Mouse (Mus musculus) embryonic facial prominence, embryonic 14.5 days (tissue): ENCODE results near the gene Zfp120. TPM values are rescaled to one million over a fixed set of nuclear protein-coding genes. Genes with fewer than 3 reads are reported as not detected.
A peak's percentile ranks its signal among the peaks of the same experiment; 100 is the strongest.
"Not testable (repeated sequence)": the region's sequence is repeated elsewhere in the genome, so short reads cannot be mapped to it uniquely, and the experiment has no call there.

Source experiments
- ATAC-seq: fragments of 200-750 bp; cut with Nextera tagmentation; 2 replicates; pipeline ENCODE4 v1.8.0; 2017; ENCODE audit warnings: low read depth, moderate number of reproducible peaks, moderate TSS enrichment
- DNase-seq: peaks from one replicate; pipeline ENCODE4 v3.0.0-alpha.2; 2015; ENCODE audit warnings: low spot score
- H3K27ac ChIP-seq: fragments of 300-500 bp; sonication (generic); replicated peaks from 2 replicates; pipeline ENCODE4 v1.5.1; 2014; ENCODE audit warnings: low read depth, mild to moderate bottlenecking, low read length, moderate library complexity
- H3K27me3 ChIP-seq: fragments of 300-500 bp; sonication (generic); replicated peaks from 2 replicates; pipeline ENCODE4 v1.6.1; 2014; ENCODE audit warnings: low read length; ENCODE audit not compliant: control insufficient read depth, insufficient read depth
- H3K36me3 ChIP-seq: fragments of 300-500 bp; sonication (generic); 2 replicates; pipeline ENCODE4 v1.6.1; 2014; ENCODE audit warnings: low read length, mixed read lengths; ENCODE audit not compliant: control insufficient read depth, insufficient read depth
- H3K4me1 ChIP-seq: fragments of 300-500 bp; sonication (generic); 2 replicates; pipeline ENCODE4 v1.6.1; 2014; ENCODE audit warnings: antibody characterized with exemption, low read length; ENCODE audit not compliant: control insufficient read depth, insufficient read depth
- H3K4me2 ChIP-seq: fragments of 300-500 bp; sonication (generic); 2 replicates; pipeline ENCODE4 v1.6.1; 2014; ENCODE audit warnings: low read depth, mild to moderate bottlenecking, low read length, moderate library complexity, mixed read lengths
- H3K4me3 ChIP-seq: fragments of 300-500 bp; sonication (generic); 2 replicates; pipeline ENCODE4 v1.5.1; 2014; ENCODE audit warnings: low read depth, mild to moderate bottlenecking, low read length
- H3K9ac ChIP-seq: fragments of 300-500 bp; sonication (generic); 2 replicates; pipeline ENCODE4 v1.6.1; 2014; ENCODE audit warnings: low read depth, mild to moderate bottlenecking, low read length, moderate library complexity, mixed read lengths
- H3K9me3 ChIP-seq: fragments of 300-500 bp; sonication (generic); 2 replicates; pipeline ENCODE4 v1.6.1; 2016; ENCODE audit warnings: low read length; ENCODE audit not compliant: control insufficient read depth
- WGBS: fragments of 180-500 bp; shearing (Covaris S2); extraction: QIAGEN DNeasy Blood & Tissue Kit; methylation state at CpG from one replicate; pipeline ENCODE4 v1.1.7; 2014; 5-methylcytosine and 5-hydroxymethylcytosine counted together
- polyA plus RNA-seq: library from polyadenylated mRNA; unstranded; fragments of >200 nt; fragmentation: Nextera tagmentation; extraction: Ambion mirVana; gene quantifications from 2 replicates; pipeline ENCODE4 v1.2.1, GENCODE M21; 2014

Gene Zfp120
- 8.2 and 9.6 TPM in 2 replicates for polyA plus RNA-seq

DNA sequence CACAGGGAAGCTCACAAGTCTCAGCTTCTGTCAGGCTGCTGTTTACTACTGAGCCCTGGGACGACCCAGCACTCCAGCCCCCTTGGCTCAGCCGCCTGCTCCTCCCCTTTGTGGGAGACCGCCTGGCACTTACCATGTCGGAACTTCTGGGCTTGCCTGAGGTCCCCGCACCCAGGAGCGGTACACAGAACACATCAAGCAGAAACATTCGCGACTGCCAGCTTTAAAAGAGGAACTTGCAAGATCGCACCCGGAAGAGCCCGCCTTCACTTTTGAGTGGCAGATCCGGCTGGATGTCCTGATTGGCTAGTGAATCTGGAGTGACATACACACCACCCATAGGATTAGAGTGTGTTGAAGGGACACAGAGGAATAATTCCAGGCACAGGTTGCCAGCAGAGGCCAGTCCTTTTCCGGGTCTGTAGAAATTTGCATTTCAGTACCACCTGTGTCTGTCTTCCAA lies at the start of gene Zfp120:
Zfp120 (minus strand) TSS at position 274 of the 463 bp plus-strand sequence.
- peak within 1 kb of the TSS; percentile 79 for H3K27ac ChIP-seq
- peak; percentile 100 for ATAC-seq
- H3K9me3 ChIP-seq, result 0 out of 2 replicates have a peak, but pooled peaks cover 3% of the 10 kb centered on the region
- peaks cover 5% of the 10 kb centered on the region; the same call in 1 of the 2 replicates for H3K4me1 ChIP-seq
- WGBS, result 0% methylated on average over 13 of the region's 13 CpGs
- H3K9ac ChIP-seq, result peak within 1 kb of the TSS; percentile 86
- H3K36me3 ChIP-seq, result peaks cover 16% of the 10 kb centered on the region; the same call in 1 of the 2 replicates
- no peaks in the 10 kb centered on the region for H3K27me3 ChIP-seq
- H3K4me3 ChIP-seq, result peak within 1 kb of the TSS; percentile 70
- H3K4me2 ChIP-seq, result peak within 1 kb of the TSS; percentile 66
- peak; percentile 98 for DNase-seq

GRCm38 (mm10) chr2:150181570-150181999 lies 45.1 kb upstream of the Zfp120 start, which contains the start of gene Gm14139:
Gm14139 (plus strand) TSS chr2:150181755.
- H3K4me3 ChIP-seq, H3K4me1 ChIP-seq, H3K36me3 ChIP-seq, ATAC-seq, H3K4me2 ChIP-seq, H3K27ac ChIP-seq, H3K27me3 ChIP-seq, DNase-seq, H3K9ac ChIP-seq: not testable (repeated sequence)
- H3K9me3 ChIP-seq, result 0 out of 2 replicates have a peak, but pooled peaks cover 10% of the 10 kb centered on the region
- 70% methylated on average over 7 of the region's 7 CpGs for WGBS

GRCm38 (mm10) chr2:150181046-150181445 lies 44.5 kb upstream of the Zfp120 start:
- not testable (repeated sequence) for H3K27ac ChIP-seq, DNase-seq, H3K4me2 ChIP-seq, H3K36me3 ChIP-seq, H3K27me3 ChIP-seq, H3K4me3 ChIP-seq, H3K9ac ChIP-seq, ATAC-seq, H3K4me1 ChIP-seq
- H3K9me3 ChIP-seq, result 0 out of 2 replicates have a peak, but pooled peaks cover 10% of the 10 kb centered on the region

GRCm38 (mm10) chr2:150179579-150179978 lies 43.1 kb upstream of the Zfp120 start, which contains the start of gene Gm10770:
Gm10770 (minus strand) TSS chr2:150179679.
- H3K4me1 ChIP-seq, H3K4me2 ChIP-seq, DNase-seq, H3K4me3 ChIP-seq, ATAC-seq, H3K9ac ChIP-seq, H3K27ac ChIP-seq, H3K27me3 ChIP-seq, H3K36me3 ChIP-seq: not testable (repeated sequence)
- 0 out of 2 replicates have a peak, but pooled peaks cover 10% of the 10 kb centered on the region for H3K9me3 ChIP-seq
- WGBS, result 75% methylated on average over 4 of the region's 4 CpGs

GRCm38 (mm10) chr2:150173833-150174232 lies 37.3 kb upstream of the Zfp120 start:
- Histone ChIP-seq H3K27ac (no peak overlapping the region), H3K27me3 (no peaks in the 10 kb centered on the region), H3K4me2 (no peak overlapping the region), H3K9me3 (0 out of 2 replicates have a peak, but pooled peaks cover 8% of the 10 kb centered on the region), H3K9ac (no peak overlapping the region), H3K4me1 (no peaks in the 10 kb centered on the region), H3K36me3 (no peaks in the 10 kb centered on the region), H3K4me3 (no peak overlapping the region)
- DNase-seq (no peak), ATAC-seq (no peak)

DNA sequence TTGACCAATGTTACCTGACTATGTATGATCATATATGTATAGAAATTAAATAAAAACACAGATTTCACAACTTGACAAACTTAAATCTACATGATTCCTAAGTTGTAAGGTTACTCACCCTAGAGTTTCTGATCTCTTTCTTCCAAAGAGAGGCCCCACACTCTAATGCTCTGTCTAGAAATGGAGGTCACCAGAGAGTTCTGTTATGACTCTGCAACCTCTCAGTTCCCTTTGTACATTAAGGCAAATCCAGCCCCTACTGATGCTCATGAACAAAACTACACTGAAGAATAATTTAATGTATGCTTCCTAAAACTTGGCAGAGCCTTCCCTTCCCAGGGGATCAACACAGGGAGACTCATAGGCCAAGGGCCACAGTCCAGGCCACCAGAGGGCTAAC lies 30.2 kb upstream of the Zfp120 start:
- DNase-seq (no peak), ATAC-seq (no peak)
- Histone ChIP-seq H3K4me2 (no peak overlapping the region), H3K27ac (no peak overlapping the region), H3K4me1 (no peaks in the 10 kb centered on the region), H3K36me3 (no peaks in the 10 kb centered on the region), H3K9ac (no peak overlapping the region), H3K9me3 (no peaks in the 10 kb centered on the region), H3K4me3 (no peak overlapping the region), H3K27me3 (no peaks in the 10 kb centered on the region)

- H3K36me3 ChIP-seq, result peaks cover 26% of the 10 kb centered on the region; the same call in 1 of the 2 replicates
- no peak overlapping the region for H3K27ac ChIP-seq
- no peak overlapping the region for H3K4me3 ChIP-seq
- H3K27me3 ChIP-seq, result no peaks in the 10 kb centered on the region
- peaks cover 19% of the 10 kb centered on the region; the same call in 1 of the 2 replicates for H3K9me3 ChIP-seq
- DNase-seq (peak; percentile 1), ATAC-seq (no peak)
- no peak overlapping the region for H3K4me2 ChIP-seq
- H3K4me1 ChIP-seq, result peaks cover 5% of the 10 kb centered on the region; the same call in 1 of the 2 replicates
- WGBS, result 81% methylated on average over 2 of the region's 2 CpGs
- H3K9ac ChIP-seq, result no peak overlapping the region
Measured at GRCm38 (mm10) chr2:150132773-150133172, 3.7 kb downstream of the Zfp120 start.

- not testable (repeated sequence) for DNase-seq, H3K9ac ChIP-seq, H3K27ac ChIP-seq, H3K4me3 ChIP-seq, H3K27me3 ChIP-seq, ATAC-seq, H3K4me1 ChIP-seq, H3K4me2 ChIP-seq
- WGBS, result 74% methylated on average over 1 of the region's 1 CpGs
- Histone ChIP-seq H3K36me3 (peaks cover 27% of the 10 kb centered on the region; the same call in 1 of the 2 replicates), H3K9me3 (peaks cover 23% of the 10 kb centered on the region)
Measured at GRCm38 (mm10) chr2:150132002-150132401, 4.5 kb downstream of the Zfp120 start.
